Mouse (Mus musculus) ES-E14 (cell line): ENCODE data around the gene Atp6v0a1. TPM values are rescaled to one million over a fixed set of nuclear protein-coding genes. Genes with fewer than 3 reads are reported as not detected.
A peak's percentile ranks its signal among the peaks of the same experiment; 100 is the strongest.

Experiments used
- DNase-seq: peaks from one replicate; pipeline ENCODE4 v3.0.0-alpha.2; 2013; ENCODE audit warnings: low read depth, low spot score
- H3K27ac ChIP-seq: 2 replicates; pipeline ENCODE4 v1.5.1; 2012; ENCODE audit warnings: low read depth, mild to moderate bottlenecking, low read length, moderate library complexity, mixed read lengths; ENCODE audit not compliant: poor library complexity, insufficient read depth, severe bottlenecking
- H3K36me3 ChIP-seq: 2 replicates; pipeline ENCODE4 v1.6.1; 2012; ENCODE audit warnings: mild to moderate bottlenecking, low read length, moderate library complexity, mixed read lengths; ENCODE audit not compliant: control insufficient read depth, poor library complexity, insufficient read depth, severe bottlenecking
- H3K4me1 ChIP-seq, 2 experiments: fragments of 150-350 bp in 1 of 2; sonication (generic) in 1 of 2; 2 replicates each; pipeline ENCODE4 v1.6.1; 2012; ENCODE audit warnings: low read length in 2 of 2, mild to moderate bottlenecking in 1 of 2, mixed read lengths in 1 of 2; ENCODE audit not compliant: control insufficient read depth in 2 of 2, insufficient read depth in 2 of 2, poor library complexity in 1 of 2
- H3K4me3 ChIP-seq, 2 experiments: fragments of 150-350 bp in 1 of 2; sonication (generic) in 1 of 2; 2 replicates each; pipeline ENCODE4 v1.5.1; 2012; ENCODE audit warnings: low read length in 2 of 2, low read depth in 1 of 2, mild to moderate bottlenecking in 1 of 2, mixed read lengths in 1 of 2; ENCODE audit not compliant: insufficient read depth in 1 of 2, poor library complexity in 1 of 2, severe bottlenecking in 1 of 2
- H3K9ac ChIP-seq: 2 replicates; pipeline ENCODE4 v1.6.1; 2012; ENCODE audit warnings: low read depth, mild to moderate bottlenecking, low read length, mixed read lengths; ENCODE audit not compliant: poor library complexity, insufficient read depth, severe bottlenecking
- H3K9me3 ChIP-seq: fragments of 150-350 bp; sonication (generic); 2 replicates; pipeline ENCODE4 v1.6.1; 2012; ENCODE audit warnings: low read depth, mild to moderate bottlenecking, low read length; ENCODE audit not compliant: control insufficient read depth, insufficient read depth
- CHD2 ChIP-seq: IDR thresholded peaks from 2 replicates; pipeline ENCODE4 v1.6.1; 2014; ENCODE audit warnings: mild to moderate bottlenecking, low read depth, low read length, inconsistent platforms
- HCFC1 ChIP-seq: IDR thresholded peaks from 2 replicates; pipeline ENCODE4 v1.6.1; 2012; ENCODE audit warnings: low read length, inconsistent platforms, borderline replicate concordance; ENCODE audit not compliant: insufficient read depth
- MAFK ChIP-seq: IDR thresholded peaks from 2 replicates; pipeline ENCODE4 v1.6.1; 2014; ENCODE audit warnings: mild to moderate bottlenecking, low read depth, low read length, inconsistent platforms; ENCODE audit not compliant: insufficient read depth
- ZC3H11A ChIP-seq: IDR thresholded peaks from 2 replicates; pipeline ENCODE4 v1.6.1; 2012; ENCODE audit warnings: low read depth, mild to moderate bottlenecking, inconsistent platforms, low read length, borderline replicate concordance
- ZNF384 ChIP-seq: IDR thresholded peaks from 2 replicates; pipeline ENCODE4 v1.6.1; 2012; ENCODE audit warnings: low read depth, low read length, inconsistent platforms
- in situ Hi-C, 2 experiments: fragments of 600-800 bp; cut with MboI; formaldehyde crosslinking; loops; one replicate each; pipeline ENCODE4 v1.15.1; 2025; ENCODE audit warnings: low sequenced_read_pairs in 2 of 2, inconsistent platforms in 1 of 2; ENCODE audit not compliant: unreplicated experiment in 2 of 2
- total RNA-seq: library from RNA; depleted of rRNA; stranded (reverse); fragments of 300-350 nt; gene quantifications from 2 replicates; pipeline ENCODE4 v1.2.3, GENCODE M21; 2012

Atp6v0a1 gene
- total RNA-seq, 1 experiment = 38.1 TPM

DNA sequence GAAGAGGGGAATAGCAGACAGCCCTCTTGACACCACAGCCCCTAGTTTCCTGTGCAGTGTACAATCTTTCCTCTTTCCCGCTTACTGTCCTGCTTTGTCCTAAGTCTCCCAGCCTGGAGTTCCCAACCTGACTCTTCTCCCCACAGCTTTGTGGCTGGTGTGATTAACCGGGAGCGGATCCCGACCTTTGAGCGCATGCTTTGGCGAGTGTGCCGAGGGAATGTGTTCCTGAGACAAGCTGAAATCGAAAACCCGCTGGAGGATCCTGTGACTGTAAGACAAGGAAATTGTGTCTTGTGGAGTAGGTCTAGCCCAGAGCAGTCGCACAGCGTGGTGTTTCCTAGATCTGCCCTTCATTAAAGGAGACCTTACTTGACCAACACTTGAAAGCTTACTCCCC, 17.9 kb downstream of the Atp6v0a1 start:
- no peaks in the 10 kb centered on the region for H3K4me1 ChIP-seq
- H3K9ac ChIP-seq = no peak overlapping the region
- no peak for DNase-seq
- TF ChIP-seq MAFK (no peak), CHD2 (no peak), ZNF384 (no peak), ZC3H11A (no peak), HCFC1 (no peak)
- in situ Hi-C loops = no loop called here
- no peak overlapping the region for H3K4me3 ChIP-seq
- H3K36me3 ChIP-seq = peaks cover 2% of the 10 kb centered on the region
- no peaks in the 10 kb centered on the region for H3K9me3 ChIP-seq
- no peak overlapping the region for H3K27ac ChIP-seq

GRCm38 (mm10) chr11:101029320-101029719, 20.1 kb downstream of the Atp6v0a1 start:
- Histone ChIP-seq H3K36me3 (peaks cover 8% of the 10 kb centered on the region), H3K9ac (no peak overlapping the region), H3K9me3 (no peaks in the 10 kb centered on the region), H3K4me3 (no peak overlapping the region), H3K27ac (no peak overlapping the region), H3K4me1 (no peaks in the 10 kb centered on the region)
- no peak for TF ChIP-seq CHD2
- no peak for TF ChIP-seq MAFK
- TF ChIP-seq ZC3H11A = no peak
- TF ChIP-seq HCFC1 = no peak
- no peak for TF ChIP-seq ZNF384
- no peak for DNase-seq
- in situ Hi-C loops = no loop called here

GRCm38 (mm10) chr11:101030136-101030807, 21.0 kb downstream of the Atp6v0a1 start:
- peaks cover 8% of the 10 kb centered on the region for H3K36me3 ChIP-seq
- DNase-seq = no peak
- H3K4me3 ChIP-seq = no peak overlapping the region
- no peak overlapping the region for H3K27ac ChIP-seq
- TF ChIP-seq ZNF384 = no peak
- no peak for TF ChIP-seq MAFK
- no peak for TF ChIP-seq CHD2
- no peak for TF ChIP-seq HCFC1
- no peak for TF ChIP-seq ZC3H11A
- H3K9ac ChIP-seq = no peak overlapping the region
- no peaks in the 10 kb centered on the region for H3K4me1 ChIP-seq
- H3K9me3 ChIP-seq = no peaks in the 10 kb centered on the region
- in situ Hi-C loops = no loop called here

GRCm38 (mm10) chr11:101030808-101031156, 21.5 kb downstream of the Atp6v0a1 start:
- no peak for TF ChIP-seq MAFK
- no peak for TF ChIP-seq ZC3H11A
- TF ChIP-seq CHD2 = no peak
- in situ Hi-C loops = no loop called here
- no peak overlapping the region for H3K9ac ChIP-seq
- no peaks in the 10 kb centered on the region for H3K9me3 ChIP-seq
- H3K4me3 ChIP-seq = no peak overlapping the region
- H3K36me3 ChIP-seq = peaks cover 8% of the 10 kb centered on the region
- no peak overlapping the region for H3K27ac ChIP-seq
- H3K4me1 ChIP-seq = no peaks in the 10 kb centered on the region
- no peak for DNase-seq

GRCm38 (mm10) chr11:101031470-101031869, 22.2 kb downstream of the Atp6v0a1 start:
- TF ChIP-seq ZNF384 (no peak), MAFK (peak; percentile 69; the same call in 1 of the 2 replicates), ZC3H11A (no peak), CHD2 (no peak)
- H3K36me3 ChIP-seq = peaks cover 8% of the 10 kb centered on the region
- H3K9me3 ChIP-seq = no peaks in the 10 kb centered on the region
- H3K9ac ChIP-seq = no peak overlapping the region
- no peaks in the 10 kb centered on the region for H3K4me1 ChIP-seq
- DNase-seq = no peak
- H3K27ac ChIP-seq = no peak overlapping the region
- no peak overlapping the region for H3K4me3 ChIP-seq
- in situ Hi-C loops = no loop called here
